12 mouse cellular contexts compared by ENCODE assay signal in genomic region chr16:11072454-11072853, GRCm38 (mm10). TPM values are rescaled to one million over a fixed set of nuclear protein-coding genes. Genes with fewer than 3 reads are reported as not detected.
DNase-seq lines count a peak whose midpoint lies in the region; ATAC-seq and TF ChIP-seq lines count a peak whose summit lies in the region.
"Had no signal": no experiment of that assay in that cellular context is flagged by ENCODE, and none has a peak within 500 bp of the region (broad histone marks: within the 10 kb centered on the region; RNA-seq: fewer than 3 reads in every experiment).

No protein-coding gene starts in this region.

- no peak for ATAC-seq in limb, embryonic 12.5 days (ENCODE audit: insufficient number of reproducible peaks, insufficient read depth, low FRiP score, low TSS enrichment, low read depth)
- no peak for ATAC-seq in midbrain, postnatal 0 days (ENCODE audit: low FRiP score)
- no peak for ATAC-seq in kidney, embryonic 16.5 days (ENCODE audit: low FRiP score, low TSS enrichment)

- H3K27me3 ChIP-seq in limb, embryonic 12.5 days = no peaks in the 10 kb centered on the region
- H3K27me3 ChIP-seq in limb, embryonic 10.5 days (ENCODE audit: low read depth, poor library complexity, severe bottlenecking) = no peaks in the 10 kb centered on the region
- no peaks in the 10 kb centered on the region for H3K27me3 ChIP-seq in midbrain, postnatal 0 days (ENCODE audit: insufficient read depth, low read length)
- no peaks in the 10 kb centered on the region for H3K27me3 ChIP-seq in kidney, embryonic 16.5 days (ENCODE audit: insufficient read depth, low read length)
- H3K27me3 ChIP-seq: kidney, embryonic 15.5 days had no signal

- H3K4me2 ChIP-seq in limb, embryonic 12.5 days = no peak overlapping the region
- no peak overlapping the region for H3K4me2 ChIP-seq in midbrain, postnatal 0 days (ENCODE audit: low read depth, low read length, poor library complexity, severe bottlenecking)
- no peak overlapping the region for H3K4me2 ChIP-seq in kidney, embryonic 16.5 days (replicated peaks; ENCODE audit: low read depth, low read length)
- H3K4me2 ChIP-seq: kidney, embryonic 15.5 days; liver, embryonic 15.5 days had no signal

- 90% methylated on average over 8 of the region's 8 CpGs for WGBS in limb, embryonic 12.5 days
- WGBS in limb, embryonic 10.5 days = 91% methylated on average over 8 of the region's 8 CpGs
- 80% methylated on average over 8 of the region's 8 CpGs for WGBS in midbrain, postnatal 0 days
- 88% methylated on average over 8 of the region's 8 CpGs for WGBS in kidney, embryonic 16.5 days

- peaks cover 81% of the 10 kb centered on the region for H3K36me3 ChIP-seq in limb, embryonic 12.5 days
- peaks cover 82% of the 10 kb centered on the region for H3K36me3 ChIP-seq in limb, embryonic 10.5 days
- peaks cover 21% of the 10 kb centered on the region for H3K36me3 ChIP-seq in midbrain, postnatal 0 days (ENCODE audit: insufficient read depth, low read length)
- peaks cover 53% of the 10 kb centered on the region for H3K36me3 ChIP-seq in kidney, embryonic 16.5 days (ENCODE audit: insufficient read depth, low read length)

- H3K4me3 ChIP-seq in limb, embryonic 12.5 days (replicated peaks) = no peak overlapping the region
- H3K4me3 ChIP-seq in limb, embryonic 10.5 days = no peak overlapping the region
- no peak overlapping the region for H3K4me3 ChIP-seq in midbrain, postnatal 0 days (ENCODE audit: low read depth, low read length)
- no peak overlapping the region for H3K4me3 ChIP-seq in kidney, embryonic 16.5 days (ENCODE audit: low read length)
- H3K4me3 ChIP-seq: kidney, embryonic 15.5 days; liver, embryonic 15.5 days had no signal

- no peak for TF ChIP-seq CTCF in midbrain, postnatal 0 days (IDR thresholded peaks at IDR 0.05)

- no peak overlapping the region for H3K9ac ChIP-seq in limb, embryonic 12.5 days (replicated peaks)
- H3K9ac ChIP-seq in midbrain, postnatal 0 days (replicated peaks; ENCODE audit: low read length, poor library complexity, severe bottlenecking) = no peak overlapping the region
- H3K9ac ChIP-seq in kidney, embryonic 16.5 days (replicated peaks; ENCODE audit: low read length) = no peak overlapping the region
- H3K9ac ChIP-seq: kidney, embryonic 15.5 days; liver, embryonic 15.5 days had no signal

- H3K9me3 ChIP-seq in limb, embryonic 12.5 days = no peaks in the 10 kb centered on the region
- no peaks in the 10 kb centered on the region for H3K9me3 ChIP-seq in limb, embryonic 10.5 days (replicated peaks)
- no peaks in the 10 kb centered on the region for H3K9me3 ChIP-seq in midbrain, postnatal 0 days (ENCODE audit: low read length)
- no peaks in the 10 kb centered on the region for H3K9me3 ChIP-seq in kidney, embryonic 16.5 days (ENCODE audit: low read length)
- H3K9me3 ChIP-seq: kidney, embryonic 15.5 days; liver, embryonic 15.5 days had no signal

- peak; percentile 30 to 35 for DNase-seq in cerebellum, postnatal 25 days
- no peak for DNase-seq in cerebellum, postnatal 36 days
- no peak for DNase-seq in limb, embryonic 10.5 days (ENCODE audit: low spot score)
- DNase-seq in adrenal gland, postnatal 4 days (ENCODE audit: low spot score in 2 of 2) = peak; percentile 20 to 21
- DNase-seq in midbrain, postnatal 0 days (ENCODE audit: low spot score) = peak; percentile 49
- no peak for DNase-seq in kidney, postnatal 4 days
- DNase-seq: lung, postnatal 36 days; right cerebral cortex, adult 18-20 months had no signal

- 0 out of 2 replicates have a peak overlapping the region, but pooled peaks have one; percentile 45 for H3K27ac ChIP-seq in limb, embryonic 12.5 days
- H3K27ac ChIP-seq in limb, embryonic 10.5 days = no peak overlapping the region
- peak overlapping the region; percentile 57; the same call in 1 of the 2 replicates for H3K27ac ChIP-seq in midbrain, postnatal 0 days (ENCODE audit: low read depth, low read length)
- no peak overlapping the region for H3K27ac ChIP-seq in kidney, embryonic 16.5 days (ENCODE audit: low read length)
- H3K27ac ChIP-seq: kidney, embryonic 15.5 days; liver, embryonic 15.5 days had no signal

- H3K4me1 ChIP-seq in limb, embryonic 12.5 days (replicated peaks) = peaks cover 37% of the 10 kb centered on the region
- H3K4me1 ChIP-seq in limb, embryonic 10.5 days = peaks cover 31% of the 10 kb centered on the region
- peaks cover 19% of the 10 kb centered on the region for H3K4me1 ChIP-seq in midbrain, postnatal 0 days (ENCODE audit: insufficient read depth, low read length)
- H3K4me1 ChIP-seq in kidney, embryonic 16.5 days (ENCODE audit: insufficient read depth, low read length) = peaks cover 25% of the 10 kb centered on the region

RNA-seq across cellular contexts. Expression of gene Litaf, which starts 6.5 kb away (rescaled TPM):
- 103 TPM in 2 replicates for polyA plus RNA-seq in limb, embryonic 12.5 days (2016; fragmentation: Nextera tagmentation; extraction: Ambion mirVana)
- polyA plus RNA-seq in limb, embryonic 10.5 days (2016; fragmentation: Nextera tagmentation; extraction: Ambion mirVana) = 87.5 and 91.1 TPM in 2 replicates
- 10 to 100 TPM; 62.0 to 67.0 TPM for total RNA-seq in adrenal gland, postnatal 4 days (2021)
- 19.0 and 22.4 TPM in 2 replicates for total RNA-seq in midbrain, postnatal 0 days (2014; rRNA removed)
- polyA plus RNA-seq in midbrain, postnatal 0 days (2015; fragmentation: Nextera tagmentation; extraction: Ambion mirVana) = 20.5 and 20.7 TPM in 2 replicates
- polyA plus RNA-seq in kidney, embryonic 16.5 days (2015; fragmentation: Nextera tagmentation; extraction: Ambion mirVana) = 134 and 138 TPM in 2 replicates

RNA-seq across cellular contexts. Expression of gene Snn, which starts 11.7 kb away (rescaled TPM):
- polyA plus RNA-seq in limb, embryonic 12.5 days (2016; fragmentation: Nextera tagmentation; extraction: Ambion mirVana) = 40.3 and 46.6 TPM in 2 replicates
- 47.6 and 55.1 TPM in 2 replicates for polyA plus RNA-seq in limb, embryonic 10.5 days (2016; fragmentation: Nextera tagmentation; extraction: Ambion mirVana)
- 10 to 100 TPM; 30.7 to 31.1 TPM for total RNA-seq in adrenal gland, postnatal 4 days (2021)
- 241 and 278 TPM in 2 replicates for total RNA-seq in midbrain, postnatal 0 days (2014; rRNA removed)
- polyA plus RNA-seq in midbrain, postnatal 0 days (2015; fragmentation: Nextera tagmentation; extraction: Ambion mirVana) = 122 and 130 TPM in 2 replicates
- 40.6 and 42.1 TPM in 2 replicates for polyA plus RNA-seq in kidney, embryonic 16.5 days (2015; fragmentation: Nextera tagmentation; extraction: Ambion mirVana)

Comparison
In these comparisons a context has a peak if more than half of its experiments do, and no peak if none do; other contexts are left out.
1. DNase-seq: peak in cerebellum, postnatal 25 days (2 of 2), adrenal gland, postnatal 4 days (2 of 2) and midbrain, postnatal 0 days (single experiment); none in cerebellum, postnatal 36 days (0 of 2), limb, embryonic 10.5 days (single experiment) and kidney, postnatal 4 days (0 of 2).
2. H3K27ac ChIP-seq: peak in limb, embryonic 12.5 days (single experiment) and midbrain, postnatal 0 days (single experiment); none in limb, embryonic 10.5 days (single experiment) and kidney, embryonic 16.5 days (single experiment).